Mouse (Mus musculus) C2C12 (cell line): ENCODE measurements around the gene Fos. TPM values are rescaled to one million over a fixed set of nuclear protein-coding genes. Genes with fewer than 3 reads are reported as not detected.
A peak's percentile ranks its signal among the peaks of the same experiment; 100 is the strongest.

Experiments used
- H3K27me3 ChIP-seq: one replicate; pipeline ENCODE4 v1.6.1; 2011; ENCODE audit not compliant: control insufficient read depth, insufficient read depth, insufficient read length
- H3K36me3 ChIP-seq: one replicate; pipeline ENCODE4 v1.6.1; 2011; ENCODE audit not compliant: control insufficient read depth, insufficient read depth
- H3K4me3 ChIP-seq: one replicate; pipeline ENCODE4 v1.5.1; 2011; ENCODE audit warnings: mild to moderate bottlenecking, control low read depth; ENCODE audit not compliant: poor library complexity, insufficient read depth, severe bottlenecking
- H3K79me2 ChIP-seq: one replicate; pipeline ENCODE4 v1.6.1; 2011; ENCODE audit not compliant: control insufficient read depth, insufficient read depth
- H3K79me3 ChIP-seq: one replicate; pipeline ENCODE4 v1.6.1; 2011; ENCODE audit warnings: low read depth, control low read depth
- H3ac ChIP-seq: one replicate; pipeline ENCODE3; 2011; ENCODE audit warnings: low read depth; ENCODE audit not compliant: control insufficient read depth, insufficient read length
- CEBPB ChIP-seq: IDR thresholded peaks from one replicate; pipeline ENCODE4 v1.6.1; 2011; ENCODE audit warnings: low read depth, mild to moderate bottlenecking, control low read depth, moderate library complexity
- CTCF ChIP-seq: IDR thresholded peaks from one replicate; pipeline ENCODE4 v1.5.1; 2011; ENCODE audit not compliant: control insufficient read depth, insufficient read depth, insufficient read length
- FOSL1 ChIP-seq: IDR thresholded peaks from one replicate; pipeline ENCODE4 v1.8.0; 2011; ENCODE audit warnings: mild to moderate bottlenecking, low read length; ENCODE audit not compliant: poor library complexity, insufficient read depth, severe bottlenecking
- MAX ChIP-seq: IDR thresholded peaks from one replicate; pipeline ENCODE4 v1.6.1; 2011; ENCODE audit warnings: mild to moderate bottlenecking, control low read depth
- MYOD1 ChIP-seq: IDR thresholded peaks from one replicate; pipeline ENCODE4 v1.6.1; 2011; ENCODE audit warnings: low read depth; ENCODE audit not compliant: control insufficient read depth, insufficient read length
- MYOG ChIP-seq: IDR thresholded peaks from one replicate; pipeline ENCODE4 v1.6.1; 2011; ENCODE audit not compliant: control insufficient read depth, insufficient read length; ENCODE audit errors: extremely low read depth
- USF1 ChIP-seq: IDR thresholded peaks from one replicate; pipeline ENCODE4 v1.6.1; 2011; ENCODE audit warnings: low read depth, mild to moderate bottlenecking, control low read depth, moderate library complexity
- polyA plus RNA-seq: library from polyadenylated mRNA; unstranded; fragments of >200 nt; fragmentation: generic; extraction: Trizol; gene quantifications from one replicate; pipeline ENCODE4 v1.2.1, GENCODE M21; 2012; ENCODE audit warnings: missing spikeins

Gene Fos
- polyA plus RNA-seq, 1 experiment = 2.7 TPM

DNA sequence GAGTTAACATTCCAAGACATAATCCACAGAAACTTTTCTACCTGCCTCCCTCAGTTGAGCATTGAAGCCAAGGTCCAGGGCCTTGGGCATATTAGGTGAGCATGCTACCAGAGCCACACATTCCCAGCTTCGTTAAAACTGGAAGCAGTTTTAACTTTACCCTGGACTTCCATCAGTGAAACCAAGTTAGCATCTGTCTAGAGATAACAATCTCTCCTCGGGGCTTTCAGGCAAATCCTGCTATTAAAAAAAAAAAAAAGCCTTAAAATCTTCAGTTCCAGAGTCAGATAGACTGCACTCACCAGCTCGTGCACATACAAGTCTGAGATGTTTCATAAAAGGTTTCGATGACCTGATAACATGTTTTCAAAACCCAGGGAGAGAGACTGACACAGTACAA, 17.4 kb upstream of the Fos start:
- no peak for TF ChIP-seq MYOG
- no peak for TF ChIP-seq FOSL1
- no peak for TF ChIP-seq MYOD1
- TF ChIP-seq USF1 = no peak
- TF ChIP-seq CEBPB = no peak
- H3K79me3 ChIP-seq = no peaks in the 10 kb centered on the region
- H3K27me3 ChIP-seq = no peaks in the 10 kb centered on the region
- no peaks in the 10 kb centered on the region for H3K79me2 ChIP-seq
- no peaks in the 10 kb centered on the region for H3K36me3 ChIP-seq
- no peak overlapping the region for H3ac ChIP-seq
- no peak overlapping the region for H3K4me3 ChIP-seq

DNA sequence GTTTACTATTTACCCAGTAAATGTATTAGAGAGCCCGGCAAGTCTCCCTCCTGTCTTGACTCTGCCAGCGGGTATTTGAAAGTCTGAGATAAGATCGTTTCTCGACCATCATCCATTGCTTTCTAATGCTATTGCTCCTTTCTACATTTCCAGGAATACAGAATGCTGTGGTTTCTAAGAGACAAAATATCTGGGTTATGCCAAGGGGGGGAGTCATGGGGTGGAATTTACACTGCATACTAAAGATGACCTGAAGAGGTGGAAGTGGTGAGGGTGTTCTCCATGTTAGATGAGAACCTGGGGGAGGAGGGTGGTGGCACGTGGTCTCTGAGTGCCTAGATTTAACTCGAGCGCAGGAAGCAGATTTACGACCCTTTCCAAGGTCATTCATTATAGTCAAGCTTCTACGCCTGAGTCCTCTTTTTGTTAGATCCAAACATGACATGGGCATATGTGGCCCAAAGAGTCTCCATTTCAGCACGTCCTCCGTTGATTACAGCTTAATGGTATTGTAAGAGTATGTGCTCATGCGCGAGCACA, 16.7 kb upstream of the Fos start:
- Histone ChIP-seq H3K79me2 (no peaks in the 10 kb centered on the region), H3ac (no peak overlapping the region), H3K79me3 (no peaks in the 10 kb centered on the region), H3K4me3 (no peak overlapping the region), H3K36me3 (no peaks in the 10 kb centered on the region), H3K27me3 (no peaks in the 10 kb centered on the region)
- no peak for TF ChIP-seq MYOD1
- TF ChIP-seq CEBPB = no peak
- no peak for TF ChIP-seq MAX
- TF ChIP-seq MYOG = no peak
- TF ChIP-seq FOSL1 = no peak
- TF ChIP-seq USF1 = no peak
- no peak for TF ChIP-seq CTCF

DNA sequence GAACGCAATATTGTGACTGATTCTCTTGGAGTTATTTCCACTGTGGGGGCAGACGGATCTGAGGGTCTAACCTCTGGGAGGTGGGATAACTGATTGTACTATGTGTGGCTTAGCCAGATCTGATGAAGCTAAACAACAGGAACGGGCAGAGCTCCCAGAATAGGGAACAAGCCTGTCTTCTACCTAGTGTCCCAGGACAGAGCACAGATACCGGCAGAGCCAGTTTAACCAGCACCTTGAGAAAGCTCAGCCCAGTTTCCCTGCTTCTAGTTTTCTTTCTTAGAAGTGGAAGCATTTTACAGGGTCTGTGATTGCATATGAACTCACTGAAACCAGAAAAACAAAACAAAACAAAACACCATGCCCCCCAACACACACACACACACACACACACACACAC, 13.9 kb upstream of the Fos start:
- H3ac ChIP-seq = no peak overlapping the region
- no peak overlapping the region for H3K4me3 ChIP-seq
- no peaks in the 10 kb centered on the region for H3K79me3 ChIP-seq
- H3K79me2 ChIP-seq = no peaks in the 10 kb centered on the region
- no peaks in the 10 kb centered on the region for H3K27me3 ChIP-seq
- TF ChIP-seq FOSL1 (no peak), MYOG (no peak), MAX (no peak), CTCF (no peak), MYOD1 (no peak)
- H3K36me3 ChIP-seq = no peaks in the 10 kb centered on the region

DNA sequence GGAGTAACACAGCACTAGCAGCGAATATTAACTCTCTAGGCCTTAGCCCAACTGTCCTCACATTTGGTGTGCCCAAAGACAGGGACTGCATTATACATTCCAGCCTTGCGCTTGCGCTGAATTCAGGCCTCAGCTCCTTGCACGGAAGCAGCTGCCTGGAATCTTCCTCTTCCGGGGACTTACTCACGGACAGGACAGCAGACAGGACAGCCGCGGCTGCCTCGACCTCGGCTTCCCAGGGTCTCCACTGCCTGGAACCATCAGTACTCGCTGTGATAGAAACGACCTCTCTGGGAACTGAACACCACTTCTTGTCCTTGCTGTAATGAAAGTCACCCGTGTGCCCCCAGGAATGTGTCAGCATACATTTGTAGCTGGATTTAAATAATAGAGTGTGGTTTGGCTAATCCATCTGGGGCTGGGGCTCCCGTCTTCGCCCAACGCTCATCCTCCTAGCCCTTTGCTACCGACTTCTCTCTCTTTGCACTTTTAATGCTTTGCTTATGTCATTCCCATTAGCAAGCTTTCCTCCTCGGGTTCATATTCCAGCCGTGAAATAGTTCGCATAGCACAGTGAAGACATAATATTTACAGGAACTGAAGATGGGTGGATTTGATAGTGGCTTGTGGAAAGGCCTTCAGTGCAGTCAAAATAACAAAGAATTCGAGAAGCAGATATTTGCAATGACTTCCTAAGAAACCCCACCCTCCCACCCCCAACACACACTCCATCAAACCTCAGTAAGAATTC, 11.6 kb upstream of the Fos start:
- no peaks in the 10 kb centered on the region for H3K36me3 ChIP-seq
- no peaks in the 10 kb centered on the region for H3K79me2 ChIP-seq
- TF ChIP-seq MAX = no peak
- H3K27me3 ChIP-seq = no peaks in the 10 kb centered on the region
- no peaks in the 10 kb centered on the region for H3K79me3 ChIP-seq
- H3ac ChIP-seq = peak overlapping the region; percentile 8
- no peak overlapping the region for H3K4me3 ChIP-seq

DNA sequence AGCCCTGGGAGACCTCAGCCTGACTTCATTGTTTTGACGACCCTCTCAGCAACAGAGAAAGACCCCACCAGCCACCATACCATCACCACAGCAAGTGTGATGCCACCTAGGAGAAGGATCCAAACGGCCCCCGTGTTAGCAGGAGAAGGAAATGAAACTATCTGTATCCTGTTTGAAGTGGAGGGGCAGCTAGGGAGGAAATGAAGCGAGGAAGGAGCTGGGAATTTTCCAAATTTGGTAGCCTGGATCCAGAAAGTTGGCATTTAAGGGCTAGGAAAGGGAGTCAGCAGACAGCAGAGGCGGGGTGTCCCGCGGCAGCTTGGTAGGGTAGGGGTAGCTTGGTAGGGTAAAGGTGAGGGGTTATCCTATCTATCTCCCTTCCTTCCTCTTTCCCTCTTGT, 10.9 kb upstream of the Fos start:
- Histone ChIP-seq H3K36me3 (no peaks in the 10 kb centered on the region), H3K79me3 (no peaks in the 10 kb centered on the region), H3ac (no peak overlapping the region), H3K79me2 (no peaks in the 10 kb centered on the region), H3K27me3 (no peaks in the 10 kb centered on the region), H3K4me3 (no peak overlapping the region)
- no peak for TF ChIP-seq CTCF

DNA sequence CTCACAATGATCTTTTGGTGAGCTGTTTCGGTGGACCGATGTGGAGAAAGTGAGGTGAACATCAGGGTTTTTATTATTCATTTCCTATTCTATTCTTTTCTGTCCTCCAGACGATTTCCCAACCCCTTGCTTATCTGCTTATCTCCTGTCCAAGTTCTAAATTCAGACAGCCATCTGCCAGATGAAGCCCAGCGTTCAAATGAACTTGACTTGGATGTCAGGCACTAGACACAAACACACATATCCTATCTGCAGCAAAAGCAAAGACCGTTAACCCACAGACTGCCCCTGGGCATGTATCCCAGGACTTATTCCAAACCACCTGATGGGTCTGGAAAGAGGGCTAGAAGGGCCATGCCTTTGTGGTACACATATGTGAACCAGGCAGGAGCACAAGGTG, 9.3 kb upstream of the Fos start:
- no peak overlapping the region for H3K4me3 ChIP-seq
- no peaks in the 10 kb centered on the region for H3K79me2 ChIP-seq
- H3K79me3 ChIP-seq = no peaks in the 10 kb centered on the region
- H3K27me3 ChIP-seq = no peaks in the 10 kb centered on the region
- no peaks in the 10 kb centered on the region for H3K36me3 ChIP-seq
- H3ac ChIP-seq = no peak overlapping the region
- no peak for TF ChIP-seq FOSL1
- TF ChIP-seq MYOG = no peak
- TF ChIP-seq CEBPB = no peak
- TF ChIP-seq CTCF = no peak
- TF ChIP-seq MYOD1 = no peak
- no peak for TF ChIP-seq MAX
- no peak for TF ChIP-seq USF1
